Mouse (Mus musculus) neural tube, embryonic 11.5 days (tissue): ENCODE measurements at regions not wholly inside any gene's neighbourhood (a gene's known extent, or its start where the extent isn't known, plus 50 kb on each side); places are given as distances from the start of the nearest gene placed in this dataset.

Experiments used
- ATAC-seq: fragments of 200-750 bp; cut with Nextera tagmentation; 2 replicates; pipeline ENCODE4 v1.8.0; 2017; ENCODE audit warnings: moderate number of reproducible peaks, mild to moderate bottlenecking, moderate TSS enrichment, moderate library complexity; ENCODE audit not compliant: insufficient read depth, low FRiP score, low TSS enrichment
- DNase-seq: peaks from one replicate; pipeline ENCODE4 v3.0.0-alpha.2; 2015; ENCODE audit warnings: low spot score
- H3K27ac ChIP-seq: fragments of 300-500 bp; sonication (generic); 2 replicates; pipeline ENCODE4 v1.5.1; 2014; ENCODE audit warnings: low read depth, mild to moderate bottlenecking, low read length
- H3K27me3 ChIP-seq: fragments of 300-500 bp; sonication (generic); 2 replicates; pipeline ENCODE4 v1.6.1; 2014; ENCODE audit warnings: mild to moderate bottlenecking, low read length, mixed read lengths; ENCODE audit not compliant: control insufficient read depth, insufficient read depth
- H3K36me3 ChIP-seq: fragments of 300-500 bp; sonication (generic); 2 replicates; pipeline ENCODE4 v1.6.1; 2014; ENCODE audit warnings: mild to moderate bottlenecking, low read length, moderate library complexity, mixed read lengths; ENCODE audit not compliant: control insufficient read depth, insufficient read depth
- H3K4me1 ChIP-seq: fragments of 300-500 bp; sonication (generic); 2 replicates; pipeline ENCODE4 v1.6.1; 2014; ENCODE audit warnings: low read length, mixed read lengths; ENCODE audit not compliant: control insufficient read depth, insufficient read depth
- H3K4me2 ChIP-seq: fragments of 300-500 bp; sonication (generic); 2 replicates; pipeline ENCODE4 v1.6.1; 2014; ENCODE audit warnings: low read depth, mild to moderate bottlenecking, moderate library complexity
- H3K4me3 ChIP-seq: fragments of 300-500 bp; sonication (generic); 2 replicates; pipeline ENCODE4 v1.5.1; 2014; ENCODE audit warnings: low read depth, low read length
- H3K9ac ChIP-seq: fragments of 300-500 bp; sonication (generic); 2 replicates; pipeline ENCODE4 v1.6.1; 2014; ENCODE audit warnings: mild to moderate bottlenecking, low read length
- H3K9me3 ChIP-seq: fragments of 300-500 bp; sonication (generic); 2 replicates; pipeline ENCODE4 v1.6.1; 2016; ENCODE audit warnings: low read length; ENCODE audit not compliant: control insufficient read depth
- WGBS: fragments of 180-500 bp; shearing (Covaris S2); extraction: QIAGEN DNeasy Blood & Tissue Kit; methylation state at CpG from one replicate; pipeline ENCODE4 v1.1.7; 2014; 5-methylcytosine and 5-hydroxymethylcytosine counted together

DNA sequence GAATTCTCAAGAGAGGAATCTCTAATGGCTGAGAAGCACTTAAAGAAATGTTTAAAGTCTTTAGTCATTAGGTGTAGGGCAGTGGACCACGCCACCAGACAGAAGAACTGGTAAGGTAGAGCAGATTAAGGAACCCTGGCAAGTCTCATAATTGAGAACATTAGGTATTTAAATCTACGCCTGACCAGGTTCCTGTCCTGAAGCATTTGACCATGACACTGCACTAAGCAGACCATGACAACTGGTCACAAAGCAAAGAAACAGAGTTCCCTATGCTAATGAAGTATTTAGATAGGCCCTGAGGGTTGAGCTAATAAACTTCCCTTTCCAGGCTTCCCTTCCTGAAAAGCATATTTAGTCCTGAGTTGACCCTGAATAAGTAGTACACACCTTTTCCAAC lies 562.3 kb downstream of the Cdh11 start:
- DNase-seq, result no peak
- H3K27ac ChIP-seq, result no peak overlapping the region
- H3K4me2 ChIP-seq, result no peak overlapping the region
- H3K4me1 ChIP-seq, result no peaks in the 10 kb centered on the region
- WGBS, result 85% methylated on average over 2 of the region's 2 CpGs
- H3K36me3 ChIP-seq, result no peaks in the 10 kb centered on the region
- H3K27me3 ChIP-seq, result no peaks in the 10 kb centered on the region
- no peak for ATAC-seq
- no peak overlapping the region for H3K9ac ChIP-seq
- H3K4me3 ChIP-seq, result no peak overlapping the region
- no peaks in the 10 kb centered on the region for H3K9me3 ChIP-seq

DNA sequence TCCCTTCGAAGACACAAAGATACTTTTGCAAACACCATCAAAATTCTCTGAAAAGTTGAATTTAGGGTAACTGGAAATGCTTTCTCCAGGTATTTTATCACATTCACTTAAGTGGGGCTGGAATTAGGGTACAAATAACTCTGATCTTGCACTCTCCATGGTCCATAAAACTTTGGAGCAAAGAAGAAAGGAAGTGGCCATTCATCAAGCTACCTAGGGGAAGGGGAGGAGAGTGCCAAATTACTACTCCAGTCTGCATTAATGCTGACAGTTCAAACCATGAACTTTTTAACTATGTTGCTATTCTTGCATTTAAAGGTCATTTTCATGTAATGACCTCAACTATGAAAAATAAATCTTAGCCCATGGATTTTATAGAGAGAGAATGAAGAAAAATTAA lies 579.8 kb downstream of the Cdh11 start:
- no peaks in the 10 kb centered on the region for H3K36me3 ChIP-seq
- 86% methylated on average over 1 of the region's 1 CpGs for WGBS
- H3K4me2 ChIP-seq, result no peak overlapping the region
- H3K27ac ChIP-seq, result no peak overlapping the region
- ATAC-seq (no peak), DNase-seq (no peak)
- no peak overlapping the region for H3K9ac ChIP-seq
- H3K27me3 ChIP-seq, result no peaks in the 10 kb centered on the region
- H3K4me3 ChIP-seq, result no peak overlapping the region
- H3K9me3 ChIP-seq, result no peaks in the 10 kb centered on the region
- H3K4me1 ChIP-seq, result no peaks in the 10 kb centered on the region

DNA sequence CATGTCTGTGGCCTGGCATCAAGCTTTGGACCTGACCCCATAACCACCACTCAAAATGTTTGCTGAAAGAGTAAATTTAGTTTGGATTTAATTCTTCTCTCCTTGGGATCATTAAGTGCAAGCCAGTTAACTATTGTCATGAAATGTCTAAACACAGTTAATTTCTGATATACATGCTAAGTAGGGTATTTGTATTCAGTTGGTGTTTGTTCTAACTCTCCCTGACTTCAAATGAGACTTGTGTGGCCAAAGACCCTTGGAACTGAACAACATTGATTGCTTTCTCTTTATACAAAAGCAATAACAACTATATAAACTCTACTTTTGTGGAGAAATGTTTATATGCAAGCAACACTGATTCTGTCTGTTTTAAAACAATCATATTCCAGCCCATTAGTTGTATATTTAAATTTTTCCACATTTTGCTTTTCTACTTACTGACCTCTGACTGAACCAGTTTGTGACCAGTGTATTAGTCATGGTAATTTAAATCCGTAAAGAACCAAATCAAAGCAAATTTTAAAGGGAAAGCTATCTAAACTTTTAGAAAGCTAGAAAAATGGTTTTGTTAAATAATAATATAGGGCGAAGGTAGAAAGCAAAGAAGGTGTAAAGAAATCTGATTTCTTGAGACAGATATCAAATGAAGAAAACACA lies 625.8 kb downstream of the Cdh11 start:
- Histone ChIP-seq H3K9ac (no peak overlapping the region), H3K36me3 (no peaks in the 10 kb centered on the region), H3K4me1 (no peaks in the 10 kb centered on the region), H3K9me3 (no peaks in the 10 kb centered on the region), H3K27me3 (no peaks in the 10 kb centered on the region), H3K4me3 (no peak overlapping the region), H3K27ac (no peak overlapping the region), H3K4me2 (no peak overlapping the region)
- WGBS, result 68% methylated on average over 2 of the region's 2 CpGs
- DNase-seq (peak; percentile 10), ATAC-seq (peak; percentile 67; the same call in 1 of the 2 replicates)

DNA sequence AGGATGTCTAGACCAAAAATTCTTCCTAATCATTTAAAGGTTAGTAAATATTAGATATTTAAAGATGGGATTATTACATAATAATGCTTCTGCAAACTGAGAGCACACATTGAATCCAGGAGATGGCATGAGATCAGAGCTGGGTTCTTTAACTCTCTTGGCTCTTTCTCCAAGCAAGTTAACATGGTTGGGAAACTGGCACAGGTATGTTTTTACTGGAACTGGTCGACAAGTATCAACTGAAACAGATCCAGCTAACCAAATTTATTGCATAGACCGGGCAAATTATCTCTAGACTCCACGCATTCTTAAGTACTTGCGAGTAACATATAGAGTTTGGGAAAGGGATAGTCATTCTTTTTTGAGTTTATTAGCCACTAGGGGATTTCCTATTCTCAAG lies 666.8 kb downstream of the Cdh11 start:
- no peaks in the 10 kb centered on the region for H3K36me3 ChIP-seq
- no peak for ATAC-seq
- no peaks in the 10 kb centered on the region for H3K9me3 ChIP-seq

DNA sequence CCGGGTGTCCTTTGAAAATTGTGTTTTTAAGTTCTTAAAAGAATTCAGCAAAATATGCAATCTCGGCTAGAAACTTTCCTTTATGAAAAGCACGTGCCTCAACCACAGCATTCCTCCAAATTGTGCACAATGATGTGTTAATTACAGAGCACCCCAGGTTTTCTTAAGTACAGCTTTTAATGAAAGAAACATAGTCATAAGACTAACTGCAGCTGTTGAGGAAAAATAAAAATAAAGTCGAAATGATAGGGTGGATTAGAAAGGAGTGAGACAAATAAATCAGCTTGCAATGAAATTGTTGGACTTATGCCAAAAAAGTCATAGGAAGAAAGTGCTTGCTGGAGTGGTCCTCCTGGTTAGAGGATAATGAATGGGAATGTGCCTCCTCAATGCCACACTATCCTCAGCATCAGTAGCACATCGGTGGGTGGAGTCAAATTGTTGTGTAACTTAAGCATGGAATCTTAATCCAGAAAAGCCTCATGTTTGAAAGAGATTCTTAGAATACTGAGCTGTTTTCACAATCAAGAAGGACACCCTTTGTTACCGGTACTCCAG lies 668.5 kb downstream of the Cdh11 start:
- Histone ChIP-seq H3K9ac (no peak overlapping the region), H3K27ac (no peak overlapping the region), H3K9me3 (no peaks in the 10 kb centered on the region), H3K4me3 (no peak overlapping the region), H3K4me2 (no peak overlapping the region), H3K36me3 (no peaks in the 10 kb centered on the region), H3K27me3 (no peaks in the 10 kb centered on the region), H3K4me1 (no peaks in the 10 kb centered on the region)
- 86% methylated on average over 6 of the region's 6 CpGs for WGBS
- no peak for ATAC-seq
- no peak for DNase-seq

More for the DNA sequence above, 666.8 kb downstream of the Cdh11 start:
- Histone ChIP-seq H3K9ac (no peak overlapping the region), H3K27ac (no peak overlapping the region), H3K4me1 (no peaks in the 10 kb centered on the region), H3K27me3 (no peaks in the 10 kb centered on the region), H3K4me2 (no peak overlapping the region), H3K4me3 (no peak overlapping the region)
- DNase-seq, result no peak
- 89% methylated on average over 4 of the region's 4 CpGs for WGBS

DNA sequence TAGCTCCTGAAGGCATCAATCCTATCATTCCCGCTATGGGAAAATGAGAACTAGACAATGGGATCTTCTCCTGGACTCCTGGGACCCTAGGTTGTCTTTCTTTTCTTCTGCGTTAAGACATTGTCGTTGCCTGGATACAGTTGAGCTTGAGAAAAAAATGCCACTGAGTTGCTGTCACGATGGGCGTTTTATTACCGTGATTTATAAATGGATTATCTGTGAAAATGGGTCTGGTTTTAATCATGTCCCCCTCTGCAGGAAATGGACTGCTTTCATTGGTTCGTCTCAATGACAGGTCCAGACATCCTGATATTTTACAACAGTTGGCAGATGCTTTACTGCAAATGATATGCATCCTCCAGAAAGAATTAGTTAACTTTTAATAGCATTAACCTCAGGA lies 681.7 kb downstream of the Cdh11 start:
- no peak overlapping the region for H3K27ac ChIP-seq
- no peaks in the 10 kb centered on the region for H3K4me1 ChIP-seq
- H3K9ac ChIP-seq, result no peak overlapping the region
- 26% methylated on average over 7 of the region's 7 CpGs for WGBS
- no peaks in the 10 kb centered on the region for H3K9me3 ChIP-seq
- peak; percentile 26 for DNase-seq
- no peak overlapping the region for H3K4me2 ChIP-seq
- no peak overlapping the region for H3K4me3 ChIP-seq
- H3K27me3 ChIP-seq, result no peaks in the 10 kb centered on the region
- H3K36me3 ChIP-seq, result no peaks in the 10 kb centered on the region
- ATAC-seq, result peak; percentile 94

DNA sequence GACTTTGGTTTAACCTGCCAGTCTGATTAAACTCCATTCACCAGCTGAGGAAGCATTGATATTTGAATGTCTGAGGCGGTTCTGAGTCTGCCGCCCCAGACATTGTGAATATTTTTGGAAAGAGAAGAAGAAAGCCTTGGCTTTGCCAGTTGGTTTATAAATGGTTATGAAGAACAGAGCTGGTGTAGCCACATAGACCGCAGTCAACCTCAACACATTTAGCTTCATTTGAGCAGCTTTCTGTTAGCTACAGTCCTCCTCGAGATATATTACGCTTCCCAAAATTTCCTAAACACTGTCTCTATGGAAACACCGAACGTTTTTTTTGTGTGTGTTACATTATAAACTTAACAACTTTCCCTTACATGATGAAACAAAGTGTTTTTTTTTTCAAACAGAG lies 688.7 kb downstream of the Cdh11 start:
- Histone ChIP-seq H3K4me3 (no peak overlapping the region), H3K9me3 (no peaks in the 10 kb centered on the region), H3K4me2 (no peak overlapping the region), H3K27me3 (no peaks in the 10 kb centered on the region), H3K36me3 (no peaks in the 10 kb centered on the region), H3K27ac (no peak overlapping the region), H3K9ac (no peak overlapping the region), H3K4me1 (no peaks in the 10 kb centered on the region)
- ATAC-seq, result no peak
- DNase-seq, result no peak
- 84% methylated on average over 7 of the region's 7 CpGs for WGBS

DNA sequence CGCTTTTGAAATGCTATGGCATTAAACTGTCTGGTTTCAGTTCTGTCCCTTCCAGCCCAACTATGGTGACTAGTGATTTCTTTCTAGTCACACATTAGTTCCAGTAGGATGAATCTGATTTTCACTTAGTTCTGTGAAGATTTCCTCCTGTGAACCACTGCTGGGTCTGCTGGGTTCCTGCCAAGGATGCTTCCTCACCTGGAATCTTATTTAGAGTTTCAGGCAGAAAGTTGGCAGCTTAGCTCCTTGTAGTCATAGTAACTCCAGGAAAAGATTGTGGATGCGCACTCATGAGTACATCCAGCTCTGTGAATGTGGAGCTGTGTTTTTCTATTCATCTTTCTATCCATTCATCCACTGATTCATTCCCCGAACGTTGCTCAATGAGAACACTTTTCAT lies 699.5 kb downstream of the Cdh11 start:
- Histone ChIP-seq H3K9ac (no peak overlapping the region), H3K9me3 (no peaks in the 10 kb centered on the region), H3K4me2 (no peak overlapping the region), H3K27me3 (no peaks in the 10 kb centered on the region), H3K36me3 (no peaks in the 10 kb centered on the region), H3K4me1 (no peaks in the 10 kb centered on the region), H3K4me3 (no peak overlapping the region), H3K27ac (no peak overlapping the region)
- ATAC-seq (no peak), DNase-seq (no peak)
- WGBS, result 90% methylated on average over 4 of the region's 4 CpGs

DNA sequence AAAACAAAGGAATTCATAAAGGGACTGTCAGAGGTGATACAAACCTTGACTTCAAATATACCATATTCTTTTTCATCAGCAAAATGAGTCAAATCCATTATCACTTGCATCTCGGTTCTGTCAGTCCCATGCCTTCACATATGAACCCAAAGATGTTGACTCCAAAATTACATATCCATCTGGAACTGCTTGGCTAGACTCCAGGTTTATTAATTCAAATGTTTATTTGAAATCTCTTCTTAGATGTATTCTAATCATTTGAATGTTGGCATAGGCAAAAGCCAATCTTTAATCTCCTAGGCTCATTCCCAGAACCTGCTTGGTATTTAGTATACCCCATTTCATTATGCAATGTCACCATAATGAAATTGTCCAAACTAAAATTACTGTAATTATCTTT lies 709.8 kb downstream of the Cdh11 start:
- Histone ChIP-seq H3K9me3 (no peaks in the 10 kb centered on the region), H3K27me3 (no peaks in the 10 kb centered on the region), H3K27ac (no peak overlapping the region), H3K4me3 (no peak overlapping the region), H3K36me3 (no peaks in the 10 kb centered on the region), H3K9ac (no peak overlapping the region), H3K4me2 (no peak overlapping the region), H3K4me1 (no peaks in the 10 kb centered on the region)
- no peak for ATAC-seq
- DNase-seq, result no peak
- 91% methylated on average over 1 of the region's 1 CpGs for WGBS
